Mouse (Mus musculus): ENCODE data around the gene Dock1. TPM values are rescaled to one million over a fixed set of nuclear protein-coding genes. Genes with fewer than 3 reads are reported as not detected.

The Dock1 gene
- polyA plus RNA-seq (2015; fragmentation: Illumina TruSeq; extraction: RNeasy Lipid Tissue Mini Kit (QIAGEN cat#74804); ENCODE audit: insufficient read depth, low read depth, low replicate concordance), result 7.9 TPM

DNA sequence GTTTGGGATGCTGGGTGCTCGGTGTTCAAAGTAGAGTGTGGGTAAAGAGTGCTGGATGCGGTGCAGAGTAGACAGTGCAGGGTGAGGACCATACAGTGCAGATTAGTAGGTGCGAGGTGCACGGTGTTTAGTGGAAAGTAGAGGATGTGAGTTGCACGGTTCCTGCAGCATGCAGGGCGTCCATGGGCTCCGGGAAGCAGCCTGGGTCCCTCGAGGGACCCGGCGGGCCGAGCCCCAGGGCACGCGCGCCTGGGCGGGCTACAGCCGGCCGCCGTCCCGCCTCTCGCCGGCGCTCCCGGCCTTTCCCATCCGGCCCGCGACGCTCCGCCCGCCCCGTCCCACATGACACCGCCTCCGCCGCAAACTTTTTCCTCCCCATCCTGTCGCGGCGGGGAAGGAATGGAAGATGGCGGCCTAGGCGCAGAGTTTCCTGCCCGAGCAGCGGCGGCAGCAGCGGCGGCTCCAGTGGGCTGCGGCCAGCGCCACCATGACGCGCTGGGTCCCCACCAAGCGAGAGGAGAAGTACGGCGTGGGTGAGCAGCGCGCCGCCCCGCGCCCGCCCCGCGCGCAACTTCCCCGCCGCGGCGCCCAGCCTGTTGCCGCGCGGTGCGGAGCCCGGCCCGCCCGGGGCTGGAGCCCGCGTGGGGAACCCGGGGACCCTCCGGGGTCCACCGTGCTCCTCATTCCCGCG is at the start of gene Dock1:
Dock1 (plus strand) TSS at position 343 of the 691 bp plus-strand sequence.

DNA sequence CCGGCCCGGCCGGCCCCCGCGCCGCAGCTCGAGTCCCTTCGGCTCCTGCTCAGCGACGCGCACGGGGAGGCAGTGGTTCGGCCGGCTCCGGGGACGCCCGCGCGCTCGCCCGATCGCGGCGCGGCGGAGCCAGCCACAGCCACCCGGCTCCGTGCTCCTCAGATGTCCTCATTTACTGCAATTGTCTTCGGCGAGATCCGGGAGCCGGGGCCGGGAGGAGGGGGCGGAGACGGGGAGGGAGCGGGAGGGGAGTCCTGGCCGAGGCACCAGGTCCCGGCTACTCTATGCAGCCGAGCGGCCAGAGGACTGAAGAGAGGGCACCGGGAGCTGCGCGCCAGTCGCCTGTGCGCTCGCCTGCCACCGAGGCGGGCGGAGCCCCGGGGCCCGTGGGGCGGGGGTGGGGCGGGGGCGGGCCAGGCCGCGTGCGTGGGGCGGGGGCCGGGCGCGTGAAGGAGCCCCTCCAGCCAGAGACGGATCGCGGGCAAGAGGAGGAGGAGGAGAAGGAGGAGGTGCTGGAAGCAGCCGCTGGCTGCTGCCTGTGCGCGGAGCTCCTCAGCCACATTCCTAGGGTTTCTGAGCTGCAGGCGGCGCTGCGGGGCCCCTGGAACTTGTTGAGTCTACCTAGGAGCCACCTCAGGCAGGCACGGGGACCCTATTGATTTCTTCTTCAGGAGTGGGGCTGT is 267.6 kb downstream of the Dock1 start, which contains the start of gene Fam196a:
Fam196a (minus strand) TSS at position 504 of the 683 bp plus-strand sequence.

Data from pancreas, adult 10 weeks (tissue).